Mouse (Mus musculus) stomach, embryonic 15.5 days (tissue): Measurements from ENCODE around the gene Olfr573-ps1. TPM values are rescaled to one million over a fixed set of nuclear protein-coding genes. Genes with fewer than 3 reads are reported as not detected.

Source experiments
- ATAC-seq: fragments of 200-750 bp; cut with Nextera tagmentation; 2 replicates; pipeline ENCODE4 v1.8.0; 2017; ENCODE audit warnings: low read depth, moderate number of reproducible peaks, moderate TSS enrichment; ENCODE audit not compliant: insufficient read depth, low FRiP score
- H3K27ac ChIP-seq: fragments of 300-500 bp; sonication (generic); 2 replicates; pipeline ENCODE4 v1.5.1; 2015; ENCODE audit warnings: mild to moderate bottlenecking, inconsistent platforms
- H3K27me3 ChIP-seq: fragments of 300-500 bp; sonication (generic); replicated peaks from 2 replicates; pipeline ENCODE4 v1.6.1; 2015; ENCODE audit warnings: inconsistent platforms
- H3K36me3 ChIP-seq: fragments of 300-500 bp; sonication (generic); 2 replicates; pipeline ENCODE4 v1.6.1; 2015; ENCODE audit warnings: inconsistent platforms
- H3K4me1 ChIP-seq: fragments of 300-500 bp; sonication (generic); 2 replicates; pipeline ENCODE4 v1.6.1; 2015; ENCODE audit warnings: inconsistent platforms
- H3K4me2 ChIP-seq: fragments of 300-500 bp; sonication (generic); 2 replicates; pipeline ENCODE4 v1.6.1; 2015; ENCODE audit warnings: mild to moderate bottlenecking, inconsistent platforms
- H3K4me3 ChIP-seq: fragments of 300-500 bp; sonication (generic); replicated peaks from 2 replicates; pipeline ENCODE4 v1.5.1; 2015; ENCODE audit warnings: inconsistent platforms
- H3K9ac ChIP-seq: fragments of 300-500 bp; sonication (generic); 2 replicates; pipeline ENCODE4 v1.6.1; 2015; ENCODE audit warnings: inconsistent platforms
- H3K9me3 ChIP-seq: fragments of 300-500 bp; sonication (generic); 2 replicates; pipeline ENCODE4 v1.6.1; 2016; ENCODE audit warnings: inconsistent platforms
- WGBS: fragments of 180-500 bp; shearing (Covaris S2); methylation state at CpG from one replicate; pipeline ENCODE4 v1.1.7; 2015; 5-methylcytosine and 5-hydroxymethylcytosine counted together
- polyA plus RNA-seq: library from polyadenylated mRNA; unstranded; fragments of >200 nt; fragmentation: Nextera tagmentation; extraction: Ambion mirVana; gene quantifications from 2 replicates; pipeline ENCODE4 v1.2.1, GENCODE M21; 2015

The Olfr573-ps1 gene
- not detected in 2 replicates for polyA plus RNA-seq

DNA sequence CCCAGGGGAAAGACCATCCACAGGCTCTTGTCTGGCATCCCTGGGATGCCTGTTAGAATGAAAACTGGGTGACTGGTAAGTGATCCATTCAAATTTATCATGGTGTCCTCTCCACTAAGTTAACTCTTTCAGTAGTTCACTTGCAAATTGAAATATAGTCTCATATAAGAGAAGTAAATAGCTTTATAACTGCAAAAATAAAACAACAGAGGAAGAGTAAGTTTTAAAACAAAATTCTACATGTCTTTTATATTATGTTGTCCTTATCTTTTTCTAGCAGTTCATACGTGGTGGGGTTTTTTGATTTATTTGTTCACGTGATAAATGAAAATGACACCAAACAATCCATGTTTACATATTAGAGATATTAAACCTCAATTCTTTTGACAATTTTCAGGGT is at the start of gene Olfr573-ps1:
Gene Olfr573-ps1, minus strand, starts transcription at position 101 of the 400 bp plus-strand sequence.
- Histone ChIP-seq H3K4me1 (no peaks in the 10 kb centered on the region), H3K27me3 (no peaks in the 10 kb centered on the region), H3K27ac (no peak within 1 kb of the TSS), H3K9me3 (no peaks in the 10 kb centered on the region), H3K9ac (no peak within 1 kb of the TSS), H3K36me3 (no peaks in the 10 kb centered on the region), H3K4me3 (no peak within 1 kb of the TSS), H3K4me2 (no peak within 1 kb of the TSS)
- 79% methylated on average over 2 of the region's 2 CpGs for WGBS
- ATAC-seq, result no peak

DNA sequence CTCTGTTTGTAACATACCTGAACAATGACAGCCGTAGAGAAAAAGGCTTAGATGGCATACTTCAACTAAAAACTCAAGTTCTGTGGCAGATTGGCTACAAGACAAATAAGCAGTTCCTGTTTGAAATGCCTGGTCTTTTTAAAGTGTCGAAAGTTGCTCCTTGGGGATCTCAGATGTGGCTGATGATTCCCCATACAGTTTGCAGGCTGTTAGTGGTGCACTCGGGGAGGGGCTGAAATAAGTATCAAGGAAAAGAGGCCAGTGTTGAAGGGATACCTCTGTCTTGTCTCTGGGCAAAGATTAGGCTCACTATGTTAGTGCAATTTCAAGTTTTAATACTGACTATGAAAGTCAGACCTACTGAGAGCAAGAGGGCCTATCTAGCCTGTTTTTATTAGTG is 46.8 kb upstream of the Olfr573-ps1 start, which contains the start of gene Olfr578:
Gene Olfr578, minus strand, starts transcription at position 101 of the 400 bp plus-strand sequence.
- Histone ChIP-seq H3K36me3 (no peaks in the 10 kb centered on the region), H3K4me1 (no peaks in the 10 kb centered on the region), H3K9me3 (no peaks in the 10 kb centered on the region), H3K4me3 (no peak within 1 kb of the TSS), H3K27ac (no peak within 1 kb of the TSS), H3K9ac (no peak within 1 kb of the TSS), H3K27me3 (no peaks in the 10 kb centered on the region), H3K4me2 (no peak within 1 kb of the TSS)
- 68% methylated on average over 3 of the region's 3 CpGs for WGBS
- no peak for ATAC-seq

DNA sequence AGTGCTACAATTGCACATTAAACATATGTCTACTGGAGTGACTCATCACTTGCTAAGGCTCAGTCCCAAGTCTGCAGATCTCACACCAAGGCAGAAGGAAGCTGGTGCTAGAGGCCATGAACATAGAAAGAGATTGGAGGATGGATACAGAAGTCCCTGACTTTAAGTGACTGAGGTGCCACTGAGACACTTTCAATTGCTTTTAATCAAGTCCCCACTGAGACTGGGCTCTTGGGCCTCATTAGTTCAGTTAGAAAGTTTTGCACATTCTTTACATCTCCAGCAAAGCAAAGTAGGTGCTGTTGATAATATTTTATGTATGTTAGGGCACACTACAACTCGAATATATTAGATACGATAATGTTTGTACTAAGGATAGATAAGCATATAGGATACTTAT is 33.5 kb upstream of the Olfr573-ps1 start, which contains the start of gene Olfr577:
Gene Olfr577, minus strand, starts transcription at position 101 of the 400 bp plus-strand sequence.
- no peak within 1 kb of the TSS for H3K27ac ChIP-seq
- ATAC-seq, result no peak
- H3K4me2 ChIP-seq, result no peak within 1 kb of the TSS
- H3K9ac ChIP-seq, result no peak within 1 kb of the TSS
- no peaks in the 10 kb centered on the region for H3K4me1 ChIP-seq
- H3K27me3 ChIP-seq, result no peaks in the 10 kb centered on the region
- H3K36me3 ChIP-seq, result no peaks in the 10 kb centered on the region
- no peak within 1 kb of the TSS for H3K4me3 ChIP-seq
- H3K9me3 ChIP-seq, result no peaks in the 10 kb centered on the region
- WGBS, result 76% methylated on average over 2 of the region's 2 CpGs

DNA sequence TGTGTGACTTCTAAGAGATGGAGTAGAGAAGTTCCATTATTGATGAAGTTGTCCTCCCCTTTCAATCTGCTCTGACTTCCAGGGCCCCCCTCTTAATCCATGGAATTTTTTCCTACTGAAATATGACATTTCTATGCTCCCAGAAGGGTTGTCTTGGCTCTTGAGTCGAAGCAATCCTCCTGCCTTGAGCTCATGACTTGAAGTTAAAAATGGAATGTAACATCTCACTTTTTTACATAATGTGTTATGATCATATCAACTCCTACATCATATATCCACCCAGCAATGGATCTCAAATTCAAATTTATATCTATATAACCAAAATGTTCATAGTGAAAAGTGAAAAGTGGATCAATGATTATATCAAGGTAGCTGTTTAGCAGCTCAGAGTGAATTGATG is 32.0 kb upstream of the Olfr573-ps1 start:
- ATAC-seq, result no peak
- Histone ChIP-seq H3K36me3 (no peaks in the 10 kb centered on the region), H3K9ac (no peak overlapping the region), H3K9me3 (no peaks in the 10 kb centered on the region), H3K4me2 (no peak overlapping the region), H3K27ac (no peak overlapping the region), H3K4me3 (no peak overlapping the region), H3K4me1 (no peaks in the 10 kb centered on the region), H3K27me3 (no peaks in the 10 kb centered on the region)
- WGBS, result 57% methylated on average over 1 of the region's 1 CpGs

DNA sequence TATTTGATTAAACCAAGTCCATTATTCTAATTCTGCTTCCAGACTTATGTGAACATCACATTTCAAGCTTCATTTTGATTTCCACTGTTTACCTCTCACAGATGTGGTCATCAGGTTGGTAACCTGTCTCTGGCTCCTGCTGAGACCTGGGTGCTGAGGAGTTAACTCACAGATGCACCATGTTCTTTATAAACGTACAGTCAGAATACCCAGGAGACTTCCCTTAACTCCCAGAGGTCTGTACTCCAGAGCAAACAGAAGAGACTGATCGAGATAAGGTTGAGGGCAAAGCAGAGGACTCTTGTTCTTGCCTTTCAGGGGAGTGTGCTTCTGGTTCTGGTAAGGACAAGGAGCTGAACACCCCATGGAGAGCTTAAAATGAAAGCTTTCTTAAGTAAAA is 20.0 kb upstream of the Olfr573-ps1 start, which contains the start of gene Olfr576:
Gene Olfr576, plus strand, starts transcription at position 301 of the 400 bp plus-strand sequence.
- 17% methylated on average over 2 of the region's 2 CpGs for WGBS
- H3K4me1 ChIP-seq, result no peaks in the 10 kb centered on the region
- H3K27me3 ChIP-seq, result no peaks in the 10 kb centered on the region
- no peak within 1 kb of the TSS for H3K27ac ChIP-seq
- no peaks in the 10 kb centered on the region for H3K9me3 ChIP-seq
- no peak within 1 kb of the TSS for H3K9ac ChIP-seq
- ATAC-seq, result no peak
- H3K4me2 ChIP-seq, result no peak within 1 kb of the TSS
- no peak within 1 kb of the TSS for H3K4me3 ChIP-seq
- no peaks in the 10 kb centered on the region for H3K36me3 ChIP-seq

DNA sequence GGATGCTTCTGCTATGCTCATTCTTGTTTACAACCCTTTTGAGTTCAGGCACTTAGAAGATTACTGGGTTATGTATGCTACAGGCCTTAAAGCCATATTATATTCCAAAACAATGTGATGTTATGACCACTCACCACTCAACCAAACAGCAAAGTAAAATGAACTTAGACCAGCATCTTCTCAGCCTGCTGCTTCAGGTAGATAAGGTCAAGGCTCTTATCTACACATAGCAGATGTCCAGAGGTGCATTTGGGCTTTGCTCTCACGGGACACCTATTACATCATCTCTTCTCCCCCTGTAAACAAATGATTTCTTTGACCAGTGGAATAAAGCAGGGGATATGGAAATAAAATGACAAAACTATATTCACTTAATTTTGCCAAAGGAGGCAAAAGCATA is 16.2 kb upstream of the Olfr573-ps1 start, which contains the start of gene Olfr575:
Gene Olfr575, minus strand, starts transcription at position 183 of the 400 bp plus-strand sequence.
- no peak within 1 kb of the TSS for H3K4me2 ChIP-seq
- no peaks in the 10 kb centered on the region for H3K9me3 ChIP-seq
- no peak within 1 kb of the TSS for H3K9ac ChIP-seq
- H3K27ac ChIP-seq, result no peak within 1 kb of the TSS
- no peaks in the 10 kb centered on the region for H3K4me1 ChIP-seq
- H3K36me3 ChIP-seq, result no peaks in the 10 kb centered on the region
- WGBS, result 49% methylated on average over 1 of the region's 1 CpGs
- H3K27me3 ChIP-seq, result no peaks in the 10 kb centered on the region
- ATAC-seq, result peak; percentile 56; the same call in 1 of the 2 replicates
- no peak within 1 kb of the TSS for H3K4me3 ChIP-seq

DNA sequence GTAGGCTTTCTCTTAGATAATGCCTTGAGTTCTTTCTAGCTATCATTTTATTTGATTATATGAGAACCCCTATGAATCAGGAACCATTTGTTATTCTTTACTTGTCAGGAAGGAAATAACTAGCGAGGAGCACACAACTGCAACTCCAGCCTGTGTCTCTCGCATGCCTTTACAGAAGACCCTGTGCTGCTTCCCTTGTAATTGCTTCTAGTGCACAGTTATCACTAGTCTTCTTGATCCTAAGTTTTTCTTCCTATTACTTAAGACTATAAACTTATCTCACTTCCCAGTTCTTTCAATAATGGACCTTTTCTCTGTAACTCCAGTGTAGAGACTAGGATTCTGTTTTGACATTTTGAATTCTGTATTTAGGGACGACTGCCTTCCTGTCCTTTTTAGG is 15.8 kb upstream of the Olfr573-ps1 start:
- H3K27me3 ChIP-seq, result no peaks in the 10 kb centered on the region
- no peaks in the 10 kb centered on the region for H3K36me3 ChIP-seq
- H3K4me2 ChIP-seq, result no peak overlapping the region
- H3K27ac ChIP-seq, result no peak overlapping the region
- no peak for ATAC-seq
- no peaks in the 10 kb centered on the region for H3K9me3 ChIP-seq
- no peak overlapping the region for H3K9ac ChIP-seq
- H3K4me3 ChIP-seq, result no peak overlapping the region
- WGBS, result 51% methylated on average over 3 of the region's 3 CpGs
- no peaks in the 10 kb centered on the region for H3K4me1 ChIP-seq

DNA sequence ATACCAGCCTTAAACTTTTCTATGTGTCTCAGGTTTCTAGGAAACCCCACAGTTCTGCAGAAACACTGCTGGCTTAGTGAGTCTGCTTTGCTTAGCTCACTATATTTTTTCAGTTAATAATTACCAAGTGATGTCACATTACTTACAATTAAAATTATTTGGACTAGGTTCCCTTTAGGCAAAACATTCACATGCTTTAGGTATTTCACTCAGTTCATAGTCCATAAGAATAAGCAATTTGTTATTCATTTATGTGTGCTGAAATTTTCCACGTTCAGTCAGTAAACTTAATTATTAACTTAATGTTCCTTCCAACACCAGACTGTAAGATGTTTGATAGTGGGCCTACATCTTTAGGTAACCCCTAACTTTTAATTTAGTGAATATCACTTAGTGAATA is 8.4 kb upstream of the Olfr573-ps1 start:
- no peaks in the 10 kb centered on the region for H3K9me3 ChIP-seq
- no peak for ATAC-seq
- H3K4me1 ChIP-seq, result no peaks in the 10 kb centered on the region
- no peak overlapping the region for H3K4me2 ChIP-seq
- WGBS, result 54% methylated on average over 1 of the region's 1 CpGs
- H3K4me3 ChIP-seq, result no peak overlapping the region
- no peak overlapping the region for H3K9ac ChIP-seq
- no peaks in the 10 kb centered on the region for H3K27me3 ChIP-seq
- no peaks in the 10 kb centered on the region for H3K36me3 ChIP-seq
- no peak overlapping the region for H3K27ac ChIP-seq

DNA sequence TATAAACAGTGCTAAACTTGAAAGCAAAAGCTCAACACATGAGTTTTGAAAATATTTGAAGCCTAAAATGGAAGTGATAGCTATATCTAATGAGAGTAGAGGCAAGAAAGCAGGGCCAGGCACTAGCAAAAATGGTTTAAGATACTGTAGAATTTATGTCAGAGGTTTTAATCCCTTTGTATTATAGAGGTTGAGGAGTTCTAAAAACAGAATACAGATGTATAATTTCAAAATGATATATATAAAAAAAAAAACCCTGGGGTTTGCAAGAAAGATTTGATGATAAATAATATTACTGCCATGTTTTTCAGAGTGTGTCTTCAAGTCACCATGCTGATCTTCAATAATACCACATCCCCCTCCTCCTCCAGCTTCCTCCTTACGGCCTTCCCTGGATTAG is 5.8 kb upstream of the Olfr573-ps1 start, which contains the start of gene Olfr574:
Gene Olfr574, plus strand, starts transcription at position 301 of the 400 bp plus-strand sequence.
- Histone ChIP-seq H3K9ac (no peak within 1 kb of the TSS), H3K27ac (no peak within 1 kb of the TSS), H3K4me1 (no peaks in the 10 kb centered on the region), H3K9me3 (no peaks in the 10 kb centered on the region), H3K36me3 (no peaks in the 10 kb centered on the region), H3K27me3 (no peaks in the 10 kb centered on the region), H3K4me3 (no peak within 1 kb of the TSS), H3K4me2 (no peak within 1 kb of the TSS)
- WGBS, result 100% methylated on average over 1 of the region's 1 CpGs
- ATAC-seq, result no peak

DNA sequence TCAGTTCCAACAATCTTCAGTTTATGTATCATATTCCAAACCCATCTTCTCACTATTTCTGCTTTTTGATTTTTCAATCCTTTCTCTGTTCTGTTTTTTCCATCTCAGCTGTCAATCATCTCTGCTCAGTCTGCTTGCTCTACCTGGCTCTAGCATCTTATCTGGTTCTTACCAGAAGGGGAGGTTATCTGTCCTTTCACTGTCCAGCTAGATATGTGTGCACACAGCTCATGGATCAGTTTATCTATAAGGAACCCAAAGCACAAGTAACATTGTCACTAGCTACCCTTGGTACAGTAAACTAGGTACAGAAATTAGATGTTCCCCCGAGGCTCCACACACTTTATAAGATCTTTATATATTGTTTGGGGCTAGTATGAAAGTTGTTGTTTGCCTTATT is 1.0 kb upstream of the Olfr573-ps1 start:
- no peaks in the 10 kb centered on the region for H3K9me3 ChIP-seq
- H3K9ac ChIP-seq, result no peak overlapping the region
- H3K4me1 ChIP-seq, result no peaks in the 10 kb centered on the region
- H3K36me3 ChIP-seq, result no peaks in the 10 kb centered on the region
- H3K4me2 ChIP-seq, result no peak overlapping the region
- H3K27me3 ChIP-seq, result no peaks in the 10 kb centered on the region
- H3K4me3 ChIP-seq, result no peak overlapping the region
- no peak for ATAC-seq
- H3K27ac ChIP-seq, result no peak overlapping the region
- 76% methylated on average over 1 of the region's 1 CpGs for WGBS

DNA sequence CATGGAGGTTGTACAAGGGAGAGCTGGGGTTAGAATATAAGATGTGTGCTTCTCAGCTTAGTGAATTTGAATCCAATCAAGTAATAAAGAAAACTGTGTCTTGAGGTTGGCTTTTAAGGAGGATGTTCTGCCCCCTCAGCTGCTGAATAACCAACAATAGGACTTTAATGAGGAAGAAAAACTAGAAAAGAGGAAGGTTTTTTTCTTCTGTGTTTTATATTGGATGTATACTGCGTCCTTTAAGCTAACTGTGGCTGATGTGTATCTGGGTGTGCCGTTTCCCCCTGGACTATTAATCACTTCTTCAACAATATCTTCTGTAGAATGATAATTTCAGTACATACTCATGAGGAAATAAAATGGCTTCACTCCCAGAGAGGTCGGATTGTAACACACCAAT is 15.3 kb downstream of the Olfr573-ps1 start:
- ATAC-seq, result no peak
- no peak overlapping the region for H3K4me3 ChIP-seq
- H3K9ac ChIP-seq, result no peak overlapping the region
- H3K4me2 ChIP-seq, result no peak overlapping the region
- 60% methylated on average over 3 of the region's 3 CpGs for WGBS
- H3K27ac ChIP-seq, result no peak overlapping the region
- H3K4me1 ChIP-seq, result no peaks in the 10 kb centered on the region
- H3K27me3 ChIP-seq, result no peaks in the 10 kb centered on the region
- no peaks in the 10 kb centered on the region for H3K36me3 ChIP-seq
- H3K9me3 ChIP-seq, result no peaks in the 10 kb centered on the region

DNA sequence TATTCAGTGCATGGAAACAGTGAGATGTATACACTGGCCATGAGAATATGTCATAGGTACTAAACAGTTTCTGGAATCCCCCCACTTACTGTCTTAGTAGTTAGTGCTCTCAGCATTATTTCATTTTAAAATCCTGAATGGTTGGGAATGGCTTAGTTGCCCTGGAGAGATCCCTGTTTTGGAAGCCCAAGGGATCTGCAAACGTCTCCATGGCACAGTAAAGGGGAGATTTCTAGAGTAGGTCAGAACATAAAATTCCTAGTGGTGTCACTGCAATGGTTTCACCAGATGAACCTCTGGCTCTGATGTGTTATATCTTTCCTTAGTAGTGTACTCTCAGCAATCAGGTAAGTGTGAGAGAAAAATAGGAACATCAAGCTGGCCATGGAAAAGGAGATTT is 18.3 kb downstream of the Olfr573-ps1 start, which contains the start of gene Olfr572:
Gene Olfr572, plus strand, starts transcription at position 301 of the 400 bp plus-strand sequence.
- H3K4me3 ChIP-seq, result no peak within 1 kb of the TSS
- H3K27ac ChIP-seq, result no peak within 1 kb of the TSS
- H3K27me3 ChIP-seq, result no peaks in the 10 kb centered on the region
- H3K36me3 ChIP-seq, result no peaks in the 10 kb centered on the region
- no peak within 1 kb of the TSS for H3K4me2 ChIP-seq
- no peak for ATAC-seq
- H3K4me1 ChIP-seq, result no peaks in the 10 kb centered on the region
- WGBS, result 58% methylated on average over 1 of the region's 1 CpGs
- no peak within 1 kb of the TSS for H3K9ac ChIP-seq
- H3K9me3 ChIP-seq, result no peaks in the 10 kb centered on the region

DNA sequence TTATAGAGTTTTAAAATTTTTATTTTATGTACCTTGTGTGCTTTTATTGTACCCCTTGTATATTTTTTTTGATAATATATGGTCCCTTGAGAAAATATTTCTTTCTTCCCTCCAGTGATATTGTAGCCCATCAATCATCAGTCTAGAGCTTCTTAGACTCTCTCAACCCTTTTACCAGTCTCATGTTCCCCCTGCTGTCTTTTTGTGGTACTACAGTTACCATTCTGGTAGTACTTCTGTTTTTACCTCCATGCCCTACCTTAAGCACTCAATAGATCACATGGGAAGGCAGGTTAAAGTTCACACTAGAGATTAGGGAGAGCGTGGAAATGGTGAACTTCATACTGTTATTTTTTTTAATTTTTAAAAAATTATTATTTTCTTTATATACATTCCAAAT is 22.7 kb downstream of the Olfr573-ps1 start:
- peak; percentile 53; the same call in 1 of the 2 replicates for ATAC-seq
- 3% methylated on average over 1 of the region's 1 CpGs for WGBS

More for the DNA sequence above, 22.7 kb downstream of the Olfr573-ps1 start:
- Histone ChIP-seq H3K4me1 (no peaks in the 10 kb centered on the region), H3K9ac (no peak overlapping the region), H3K4me3 (no peak overlapping the region), H3K27ac (no peak overlapping the region), H3K4me2 (no peak overlapping the region), H3K36me3 (no peaks in the 10 kb centered on the region), H3K9me3 (no peaks in the 10 kb centered on the region), H3K27me3 (no peaks in the 10 kb centered on the region)
